Mouse (Mus musculus): ENCODE results near the gene Ano4. TPM values are rescaled to one million over a fixed set of nuclear protein-coding genes. Genes with fewer than 3 reads are reported as not detected.

The Ano4 gene
- total and polyA plus RNA-seq, 3 experiments = not detected

- Histone ChIP-seq H3K36me3 (replicated peaks in 1 of 2; ENCODE audit: control insufficient read depth in 1 of 2, insufficient read depth in 1 of 2, low read length in 1 of 2) (no peaks in the 10 kb centered on the region), H3K9ac (ENCODE audit: insufficient read depth, low read depth) (no peak overlapping the region), H3K9me3 (replicated peaks; ENCODE audit: low read length) (no peaks in the 10 kb centered on the region), H3K27ac (ENCODE audit: insufficient read depth, low read depth) (no peak overlapping the region), H3K4me1 (ENCODE audit: control insufficient read depth in 1 of 2, insufficient read depth in 2 of 2) (no peaks in the 10 kb centered on the region), H3K27me3 (replicated peaks) (no peaks in the 10 kb centered on the region), H3K4me3 (replicated peaks in 1 of 3; ENCODE audit: low read depth in 2 of 3, low read length in 2 of 3, poor library complexity in 1 of 3) (no peak overlapping the region), H3K79me2 (replicated peaks; ENCODE audit: control insufficient read depth, extremely low read depth, insufficient read depth, poor library complexity, severe bottlenecking) (no peaks in the 10 kb centered on the region), H3K4me2 (ENCODE audit: insufficient read depth, low read depth, poor library complexity, severe bottlenecking) (no peak overlapping the region)
- no peak for DNase-seq (ENCODE audit: extremely low read depth)
- in situ Hi-C loops (cut with MboI; ENCODE audit: low pct_ligation_motif_present, low pct_unique_long_range_greater_than_20kb, low sequenced_read_pairs) (no loop called here), dilution Hi-C loops (cut with MboI; ENCODE audit: extremely low pct_ligation_motif_present, extremely low pct_unique_long_range_greater_than_20kb, low sequenced_read_pairs) (no loop called here)
- TF ChIP-seq MAFK (IDR thresholded peaks at IDR 0.05; ENCODE audit: insufficient replicate concordance, low read length) (no peak), MAZ (IDR thresholded peaks at IDR 0.05; ENCODE audit: low read depth, low read length) (no peak), SIN3A (IDR thresholded peaks at IDR 0.05; ENCODE audit: low read length) (no peak), ETS1 (conservative IDR thresholded peaks at IDR 0.05; ENCODE audit: low read depth, low read length) (no peak), USF2 (conservative IDR thresholded peaks at IDR 0.05; ENCODE audit: low read depth, low read length) (no peak), KAT2A (IDR thresholded peaks at IDR 0.05; ENCODE audit: insufficient replicate concordance, low read length) (no peak), PAX5 (IDR thresholded peaks at IDR 0.05; ENCODE audit: low read length) (no peak), JUND (conservative IDR thresholded peaks at IDR 0.05; ENCODE audit: low read depth, low read length) (no peak), ZNF384 (IDR thresholded peaks at IDR 0.05; ENCODE audit: low read depth, low read length) (no peak), HCFC1 (IDR thresholded peaks at IDR 0.05; ENCODE audit: low read depth, low read length) (no peak), E2F4 (IDR thresholded peaks at IDR 0.05; ENCODE audit: insufficient replicate concordance, low read depth, low read length) (no peak), UBTF (IDR thresholded peaks at IDR 0.05; ENCODE audit: low read depth, low read length) (no peak), RAD21 (IDR thresholded peaks at IDR 0.05; ENCODE audit: low read depth, low read length) (no peak), MYC (IDR thresholded peaks at IDR 0.05; ENCODE audit: low read depth, low read length) (no peak), ZKSCAN1 (IDR thresholded peaks at IDR 0.05; ENCODE audit: borderline replicate concordance, low read depth, low read length) (no peak)
Measured at GRCm38 (mm10) chr10:89098183-89098582, 246.4 kb downstream of the Ano4 start.

GRCm38 (mm10) chr10:89092350-89093040 lies 252.1 kb downstream of the Ano4 start:
- Histone ChIP-seq H3K27ac (ENCODE audit: insufficient read depth, low read depth) (no peak overlapping the region), H3K4me3 (replicated peaks in 1 of 3; ENCODE audit: low read depth in 2 of 3, low read length in 2 of 3, poor library complexity in 1 of 3) (no peak overlapping the region), H3K4me2 (ENCODE audit: insufficient read depth, low read depth, poor library complexity, severe bottlenecking) (no peak overlapping the region), H3K9me3 (replicated peaks; ENCODE audit: low read length) (no peaks in the 10 kb centered on the region), H3K27me3 (replicated peaks) (no peaks in the 10 kb centered on the region), H3K9ac (ENCODE audit: insufficient read depth, low read depth) (no peak overlapping the region), H3K79me2 (replicated peaks; ENCODE audit: control insufficient read depth, extremely low read depth, insufficient read depth, poor library complexity, severe bottlenecking) (no peaks in the 10 kb centered on the region), H3K36me3 (replicated peaks in 1 of 2; ENCODE audit: control insufficient read depth in 1 of 2, insufficient read depth in 1 of 2, low read length in 1 of 2) (no peaks in the 10 kb centered on the region), H3K4me1 (ENCODE audit: control insufficient read depth in 1 of 2, insufficient read depth in 2 of 2) (no peaks in the 10 kb centered on the region)
- no peak for DNase-seq (ENCODE audit: extremely low read depth)
- dilution Hi-C loops (cut with MboI; ENCODE audit: extremely low pct_ligation_motif_present, extremely low pct_unique_long_range_greater_than_20kb, low sequenced_read_pairs) = no loop called here
- TF ChIP-seq EP300 (IDR thresholded peaks at IDR 0.05; ENCODE audit: low read length) = no peak
- TF ChIP-seq ZMIZ1 (IDR thresholded peaks at IDR 0.05; ENCODE audit: low read depth, low read length) = no peak
- no peak for TF ChIP-seq PAX5 (IDR thresholded peaks at IDR 0.05; ENCODE audit: low read length)
- TF ChIP-seq ETS1 (conservative IDR thresholded peaks at IDR 0.05; ENCODE audit: low read depth, low read length) = no peak
- TF ChIP-seq NRF1 (IDR thresholded peaks at IDR 0.05; ENCODE audit: low read depth, low read length) = no peak
- no peak for TF ChIP-seq MAFK (IDR thresholded peaks at IDR 0.05; ENCODE audit: insufficient replicate concordance, low read length)
- no peak for TF ChIP-seq MYC (IDR thresholded peaks at IDR 0.05; ENCODE audit: low read depth, low read length)
- in situ Hi-C loops (cut with MboI; ENCODE audit: low pct_ligation_motif_present, low pct_unique_long_range_greater_than_20kb, low sequenced_read_pairs) = no loop called here

Data from CH12.LX (cell line).